Mouse (Mus musculus) macrophage (primary cell): Measurements from ENCODE around the gene Asrgl1. TPM values are rescaled to one million over a fixed set of nuclear protein-coding genes. Genes with fewer than 3 reads are reported as not detected.
"Not testable (repeated sequence)": the region's sequence is repeated elsewhere in the genome, so short reads cannot be mapped to it uniquely, and the experiment has no call there.

Experiments
- H3K27ac ChIP-seq: fragments of 350-480 bp; formaldehyde crosslinking; 2 replicates; pipeline ENCODE4 v1.9.0; 2021
- H3K36me3 ChIP-seq: fragments of 350-480 bp; formaldehyde crosslinking; 2 replicates; pipeline ENCODE4 v1.9.0; 2021; ENCODE audit errors: inconsistent target
- H3K4me3 ChIP-seq: fragments of 350-480 bp; formaldehyde crosslinking; 2 replicates; pipeline ENCODE4 v1.9.0; 2021; ENCODE audit errors: inconsistent target
- H3K79me2 ChIP-seq: fragments of 350-480 bp; formaldehyde crosslinking; 2 replicates; pipeline ENCODE4 v1.9.0; 2021; ENCODE audit errors: inconsistent target
- WGBS: methylation state at CpG from one replicate; pipeline ENCODE4 v1.1.7; 2026; ENCODE audit warnings: inconsistent platforms; ENCODE audit not compliant: missing documents; 5-methylcytosine and 5-hydroxymethylcytosine counted together
- polyA plus RNA-seq: library from polyadenylated mRNA; stranded (reverse); fragments of 250-400 nt; gene quantifications from 3 replicates; pipeline ENCODE4 v1.2.4, GENCODE M21; 2018; ENCODE audit warnings: inconsistent platforms
- total RNA-seq, 78 experiments: library from RNA; depleted of rRNA; stranded (reverse); fragments of 250-400 nt; gene quantifications; 1 replicate in 9 of 78; 2 replicates in 24 of 78; 3 replicates in 43 of 78; 4 replicates in 2 of 78; pipeline ENCODE4 v1.2.4; 2018; ENCODE audit warnings: inconsistent platforms in 56 of 78

The Asrgl1 gene
- total RNA-seq (2018; cell fraction: chromatin; rRNA removed): 1 to 10 TPM in 8 of 26 experiments, under 1 TPM in 8, not detected in 10; 0.26 to 9.3 (median 1.3) TPM
- 1 to 10 TPM in 19 of 26 experiments, under 1 TPM in 7; 0.54 to 2.8 (median 1.3) TPM for total RNA-seq (2018; cell fraction: cytosol; rRNA removed)
- total RNA-seq (2018; cell fraction: nucleus; rRNA removed): 1 to 10 TPM in 11 of 26 experiments, under 1 TPM in 14, not detected in 1; 0.14 to 7.3 (median 0.85) TPM
- polyA plus RNA-seq: 1.3 to 2.5 TPM (median 2.1 TPM) in 3 replicates

DNA sequence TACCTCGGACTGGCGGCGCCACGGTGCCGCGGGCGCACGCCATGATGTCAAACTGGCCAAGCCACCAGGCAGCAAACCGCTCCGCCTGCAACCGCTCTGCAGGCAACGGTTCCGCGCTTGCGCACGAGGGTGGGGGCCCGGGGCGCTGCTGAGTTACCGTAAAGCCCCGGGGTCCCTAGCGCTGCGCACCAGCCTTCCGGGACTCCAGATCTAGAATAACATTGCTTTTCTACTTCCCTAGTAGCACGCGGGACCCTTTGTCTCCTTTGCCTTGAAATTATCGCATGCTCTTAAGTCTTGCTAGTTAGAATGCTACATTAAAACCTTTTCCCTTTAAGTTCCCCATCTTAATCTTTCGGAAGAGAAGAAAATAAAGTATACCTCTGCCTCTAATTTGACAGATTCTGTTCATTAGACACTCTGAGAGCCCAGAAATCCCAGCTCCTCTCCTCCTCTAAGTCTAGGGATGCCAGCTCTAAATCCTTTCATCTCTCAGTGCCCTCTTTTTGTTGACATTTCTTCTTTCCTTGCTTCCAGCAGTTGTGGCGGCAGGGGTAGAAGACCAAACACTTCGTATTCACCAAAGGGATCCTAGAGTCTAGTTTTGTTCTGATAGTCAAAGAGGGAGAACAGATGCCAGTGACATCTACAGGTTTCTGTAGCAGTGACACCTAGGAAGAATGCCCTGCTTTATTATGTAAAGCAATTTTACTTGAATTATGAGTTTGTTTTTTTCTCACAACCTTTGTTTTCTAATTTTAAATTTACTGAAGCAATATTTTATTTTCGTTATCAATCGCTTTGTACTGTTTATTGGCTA lies at the start of gene Asrgl1:
Asrgl1 (minus strand) TSS at position 125 of the 820 bp plus-strand sequence.
- H3K36me3 ChIP-seq: no peaks in the 10 kb centered on the region
- no peaks in the 10 kb centered on the region for H3K79me2 ChIP-seq
- peak within 1 kb of the TSS; percentile 85 for H3K4me3 ChIP-seq
- WGBS: 16% methylated on average over 23 of the region's 31 CpGs
- H3K27ac ChIP-seq: peak within 1 kb of the TSS; percentile 31

DNA sequence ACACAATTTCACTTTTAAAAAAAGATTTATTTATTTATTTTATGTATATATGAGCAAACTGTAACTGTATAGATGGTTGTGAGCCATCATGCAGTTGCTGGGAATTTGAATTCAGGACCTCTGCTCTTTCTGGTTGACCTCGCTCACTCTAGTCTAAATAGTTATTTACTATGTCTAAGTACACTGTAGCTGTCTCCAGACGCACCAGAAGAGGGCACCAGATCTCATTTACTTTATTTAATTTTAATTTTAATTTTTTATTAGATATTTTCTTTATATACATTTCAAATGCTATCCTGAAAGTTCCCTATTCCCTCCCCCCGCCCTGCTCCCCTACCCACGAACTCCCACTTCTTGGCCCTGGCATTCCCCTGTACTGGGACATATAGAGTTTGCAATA lies 10.8 kb upstream of the Asrgl1 start:
- H3K27ac ChIP-seq: no peak overlapping the region
- H3K4me3 ChIP-seq: no peak overlapping the region
- 83% methylated on average over 4 of the region's 4 CpGs for WGBS
- H3K79me2 ChIP-seq: no peaks in the 10 kb centered on the region
- H3K36me3 ChIP-seq: no peaks in the 10 kb centered on the region

DNA sequence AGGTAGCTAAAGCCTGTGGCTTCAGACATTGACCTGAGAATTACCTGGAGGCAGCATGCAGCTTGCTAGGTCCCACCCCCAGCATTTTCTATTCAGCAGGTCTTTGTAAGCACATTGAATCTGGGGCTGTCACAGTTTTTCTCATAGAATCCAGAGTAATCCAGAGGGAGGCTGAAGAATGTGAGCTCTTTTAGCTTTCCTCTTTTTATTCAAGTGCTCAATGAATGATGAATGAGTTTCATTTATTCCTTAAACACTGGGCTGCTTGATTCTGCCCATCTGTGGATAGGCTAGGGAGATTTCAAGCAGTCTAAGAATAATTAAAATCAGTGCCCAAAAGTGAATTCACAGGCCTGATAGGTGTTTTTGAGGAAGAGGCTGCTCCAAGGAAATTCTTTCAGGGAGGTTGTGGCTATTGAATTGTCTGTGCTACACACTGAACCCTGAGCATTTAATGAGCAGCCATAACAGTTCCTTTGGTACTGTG lies 8.2 kb upstream of the Asrgl1 start:
- no peaks in the 10 kb centered on the region for H3K79me2 ChIP-seq
- H3K27ac ChIP-seq: no peak overlapping the region
- H3K4me3 ChIP-seq: no peak overlapping the region
- no peaks in the 10 kb centered on the region for H3K36me3 ChIP-seq

DNA sequence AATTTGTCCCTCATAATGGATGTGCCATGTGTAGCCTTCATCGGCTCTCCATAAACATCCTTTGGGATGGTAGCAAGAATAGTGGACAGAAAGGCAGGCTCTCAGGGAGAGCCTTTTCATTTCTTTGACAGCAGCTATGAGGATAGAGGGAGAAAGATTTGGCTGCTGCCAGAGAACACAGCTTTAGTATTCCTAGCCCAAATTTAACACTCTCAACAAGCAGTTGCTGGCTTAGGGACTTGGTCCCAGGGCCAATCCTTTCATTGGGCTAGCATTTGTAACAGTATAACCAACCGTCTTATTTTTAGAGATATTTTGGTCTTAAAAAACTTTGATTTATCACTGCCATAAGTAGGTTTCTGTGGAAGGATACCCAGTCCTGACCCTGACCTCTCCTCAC lies 7.8 kb upstream of the Asrgl1 start:
- H3K27ac ChIP-seq: no peak overlapping the region
- WGBS: 92% methylated on average over 2 of the region's 2 CpGs
- no peak overlapping the region for H3K4me3 ChIP-seq
- no peaks in the 10 kb centered on the region for H3K36me3 ChIP-seq
- no peaks in the 10 kb centered on the region for H3K79me2 ChIP-seq

DNA sequence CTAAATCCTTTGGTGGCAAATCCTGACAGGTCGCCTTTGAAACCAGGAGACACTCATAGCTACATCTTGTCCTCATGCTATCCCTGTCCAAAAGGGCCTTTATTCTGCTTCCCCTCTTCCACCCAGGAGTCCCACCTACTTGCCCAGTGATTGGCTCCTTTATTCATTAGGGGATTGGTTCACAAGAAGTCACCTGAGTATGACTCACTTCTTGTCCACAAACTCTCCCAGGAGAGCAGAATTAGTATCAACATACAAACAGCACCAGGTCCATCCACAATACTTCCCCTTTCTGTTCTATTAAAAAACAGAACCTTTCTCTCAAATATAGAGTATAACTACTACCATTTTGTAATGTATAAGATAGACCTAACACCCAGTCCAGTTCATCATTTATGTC lies 4.9 kb upstream of the Asrgl1 start:
- not testable (repeated sequence) for H3K4me3 ChIP-seq, H3K27ac ChIP-seq, H3K79me2 ChIP-seq, H3K36me3 ChIP-seq
- 92% methylated on average over 1 of the region's 1 CpGs for whole genome bisulfite sequencing

DNA sequence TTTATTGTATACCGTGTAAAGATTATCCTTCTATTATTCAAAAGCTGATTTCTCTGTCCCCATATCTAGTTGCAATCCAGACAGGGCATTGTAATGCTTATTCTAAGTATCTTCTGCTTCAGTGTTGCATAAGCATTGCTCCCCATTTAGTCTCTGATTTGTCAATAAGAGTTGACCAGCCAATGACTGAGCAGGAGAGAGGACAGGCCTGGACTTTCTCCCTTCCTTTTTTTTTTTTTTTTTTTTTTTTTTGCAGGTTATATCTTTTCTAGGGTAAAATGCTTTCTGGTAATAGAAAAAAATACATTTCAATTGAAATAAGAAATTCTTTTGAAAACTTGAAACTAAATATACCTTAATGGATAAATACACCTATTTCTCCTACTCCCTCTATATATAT lies 1.7 kb upstream of the Asrgl1 start:
- H3K36me3 ChIP-seq: no peaks in the 10 kb centered on the region
- no peaks in the 10 kb centered on the region for H3K79me2 ChIP-seq
- no peak overlapping the region for H3K4me3 ChIP-seq
- no peak overlapping the region for H3K27ac ChIP-seq
- WGBS: 100% methylated on average over 1 of the region's 1 CpGs

DNA sequence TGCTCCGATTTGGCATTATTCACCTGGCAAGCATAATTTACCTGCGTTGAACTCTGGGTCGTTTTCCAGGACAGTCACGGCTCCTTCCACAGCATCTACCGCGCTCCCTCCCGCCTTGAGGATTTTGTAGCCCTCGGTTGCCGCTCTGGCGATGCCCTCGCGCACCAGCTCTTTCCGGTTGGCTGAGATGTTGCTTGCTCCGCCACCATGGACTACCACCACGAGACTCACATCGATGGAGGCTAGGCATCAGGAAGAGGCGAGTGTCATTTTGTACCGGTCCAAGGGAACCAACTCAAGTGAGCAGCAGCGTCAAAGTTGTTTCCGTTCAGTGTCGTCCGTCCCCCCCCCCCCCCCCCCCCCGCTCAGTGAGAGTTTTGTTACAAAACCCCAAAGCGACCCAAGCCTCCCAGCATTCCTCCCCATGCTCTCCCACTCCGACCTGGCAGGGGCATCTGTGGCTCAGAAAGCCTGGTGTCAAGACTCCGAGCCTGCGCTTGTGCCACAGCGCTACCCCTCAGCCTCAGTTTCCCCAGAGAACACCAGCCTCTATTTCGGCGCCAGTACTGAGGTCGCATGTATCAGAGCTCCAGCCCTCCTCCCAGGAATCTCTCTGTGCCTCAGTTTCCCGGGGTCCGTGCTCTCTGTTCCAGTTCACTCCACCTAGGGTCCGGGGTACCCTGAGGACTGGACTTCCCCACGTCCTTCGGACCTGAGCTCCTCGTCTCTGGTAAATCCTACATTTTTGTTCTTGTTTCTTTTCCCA lies 507 bp downstream of the Asrgl1 start:
- Histone ChIP-seq H3K27ac (peak overlapping the region; percentile 31), H3K79me2 (no peaks in the 10 kb centered on the region), H3K4me3 (peak overlapping the region; percentile 85), H3K36me3 (no peaks in the 10 kb centered on the region)
- 4% methylated on average over 29 of the region's 37 CpGs for WGBS

DNA sequence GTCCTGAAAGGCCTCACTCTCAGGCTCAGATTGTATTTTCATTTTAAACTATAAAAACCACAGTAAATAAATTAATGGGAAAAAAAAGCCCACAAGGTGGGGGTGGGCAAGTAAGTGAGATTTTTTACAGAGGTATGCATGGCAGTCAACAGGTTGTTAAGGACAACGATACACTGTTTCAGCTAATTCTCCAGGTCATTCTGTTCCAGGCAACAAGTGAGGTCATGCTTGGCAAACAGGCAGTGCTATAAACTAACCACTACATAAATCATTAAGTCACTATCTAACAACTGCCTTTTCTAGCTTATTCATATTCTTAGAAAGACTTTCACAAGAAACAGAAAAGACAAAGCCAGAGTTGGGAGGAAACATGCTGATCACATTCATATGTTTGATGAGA lies 5.4 kb downstream of the Asrgl1 start:
- WGBS: 91% methylated on average over 1 of the region's 1 CpGs
- no peaks in the 10 kb centered on the region for H3K36me3 ChIP-seq

DNA sequence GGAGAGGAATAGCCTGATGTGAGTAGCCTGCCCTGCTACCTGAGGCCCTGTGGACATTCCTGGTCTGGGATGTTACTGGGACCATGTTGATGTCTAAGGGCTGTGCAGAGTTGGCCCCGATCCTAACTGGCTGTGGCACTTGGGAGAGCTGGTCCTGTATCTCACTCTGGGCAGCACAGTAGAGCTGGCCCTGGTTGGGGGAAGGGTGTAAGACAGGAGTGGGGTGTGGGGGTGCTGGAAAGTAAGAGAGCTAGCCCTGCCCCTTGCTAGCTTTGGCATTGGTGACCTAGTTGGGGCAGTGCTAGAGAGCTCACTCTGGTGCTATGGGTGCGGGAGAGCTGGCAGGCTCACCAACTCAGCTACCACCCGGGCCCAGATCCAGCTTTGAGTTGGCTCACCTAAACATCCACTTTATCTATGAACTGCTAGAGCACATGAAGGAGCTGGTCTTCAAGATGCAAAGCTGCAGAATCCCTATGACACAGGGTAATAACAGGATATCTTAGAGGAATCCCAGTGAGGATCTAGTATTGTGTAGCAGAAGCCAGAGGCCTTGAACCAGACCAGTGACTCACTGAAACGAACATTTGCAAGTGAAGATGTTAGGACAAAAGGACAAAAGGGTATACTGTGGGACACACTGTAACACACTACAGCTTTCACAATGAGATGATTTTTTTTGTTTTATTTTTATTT lies 6.8 kb downstream of the Asrgl1 start:
- WGBS: 91% methylated on average over 4 of the region's 4 CpGs
- H3K36me3 ChIP-seq: no peaks in the 10 kb centered on the region
- no peak overlapping the region for H3K4me3 ChIP-seq
- H3K79me2 ChIP-seq: no peaks in the 10 kb centered on the region
- no peak overlapping the region for H3K27ac ChIP-seq

More for the DNA sequence above, 5.4 kb downstream of the Asrgl1 start:
- no peaks in the 10 kb centered on the region for H3K79me2 ChIP-seq
- no peak overlapping the region for H3K4me3 ChIP-seq
- no peak overlapping the region for H3K27ac ChIP-seq

DNA sequence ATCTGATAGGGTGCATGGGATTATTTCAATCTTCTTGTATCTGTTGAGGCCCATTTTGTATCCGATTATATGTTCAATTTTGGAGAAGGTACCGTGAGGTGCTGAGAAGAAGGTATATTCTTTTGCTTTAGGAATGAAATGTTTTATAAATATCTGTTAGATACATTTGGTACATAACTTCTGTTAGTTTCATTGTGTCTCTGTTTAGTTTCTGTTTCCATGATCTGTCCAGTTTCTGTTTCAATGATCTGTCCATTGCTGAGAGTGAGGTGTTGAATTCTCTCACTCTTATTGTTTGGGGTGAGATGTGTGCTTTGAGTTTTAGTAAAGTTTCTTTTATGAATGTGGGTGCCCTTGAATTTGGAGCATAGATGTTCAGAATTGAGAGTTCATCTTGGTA lies 11.4 kb downstream of the Asrgl1 start:
- not testable (repeated sequence) for H3K79me2 ChIP-seq, H3K36me3 ChIP-seq, H3K4me3 ChIP-seq, H3K27ac ChIP-seq
- 96% methylated on average over 2 of the region's 2 CpGs for WGBS

DNA sequence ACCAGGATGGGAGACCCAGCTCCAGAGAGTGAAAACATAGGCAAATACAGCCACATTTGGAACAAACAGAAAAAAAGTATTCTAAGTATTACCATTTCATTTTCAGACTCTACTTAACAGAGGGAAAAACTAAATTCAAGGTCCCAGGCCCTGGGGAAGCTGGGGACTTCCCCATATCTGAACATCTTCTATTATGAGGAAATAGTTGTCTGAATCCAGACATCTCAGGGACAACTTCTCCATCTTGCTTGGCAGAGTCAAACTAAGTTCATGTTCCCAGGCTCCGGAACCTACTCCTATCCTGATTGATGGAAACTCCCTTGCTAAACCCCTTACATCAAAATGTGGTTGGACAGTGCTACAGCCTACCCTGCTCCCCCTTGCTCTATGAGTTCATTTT lies 13.0 kb downstream of the Asrgl1 start:
- H3K4me3 ChIP-seq: no peak overlapping the region
- H3K79me2 ChIP-seq: no peaks in the 10 kb centered on the region
- H3K36me3 ChIP-seq: no peaks in the 10 kb centered on the region
- H3K27ac ChIP-seq: no peak overlapping the region
- WGBS: 50% methylated on average over 1 of the region's 1 CpGs

DNA sequence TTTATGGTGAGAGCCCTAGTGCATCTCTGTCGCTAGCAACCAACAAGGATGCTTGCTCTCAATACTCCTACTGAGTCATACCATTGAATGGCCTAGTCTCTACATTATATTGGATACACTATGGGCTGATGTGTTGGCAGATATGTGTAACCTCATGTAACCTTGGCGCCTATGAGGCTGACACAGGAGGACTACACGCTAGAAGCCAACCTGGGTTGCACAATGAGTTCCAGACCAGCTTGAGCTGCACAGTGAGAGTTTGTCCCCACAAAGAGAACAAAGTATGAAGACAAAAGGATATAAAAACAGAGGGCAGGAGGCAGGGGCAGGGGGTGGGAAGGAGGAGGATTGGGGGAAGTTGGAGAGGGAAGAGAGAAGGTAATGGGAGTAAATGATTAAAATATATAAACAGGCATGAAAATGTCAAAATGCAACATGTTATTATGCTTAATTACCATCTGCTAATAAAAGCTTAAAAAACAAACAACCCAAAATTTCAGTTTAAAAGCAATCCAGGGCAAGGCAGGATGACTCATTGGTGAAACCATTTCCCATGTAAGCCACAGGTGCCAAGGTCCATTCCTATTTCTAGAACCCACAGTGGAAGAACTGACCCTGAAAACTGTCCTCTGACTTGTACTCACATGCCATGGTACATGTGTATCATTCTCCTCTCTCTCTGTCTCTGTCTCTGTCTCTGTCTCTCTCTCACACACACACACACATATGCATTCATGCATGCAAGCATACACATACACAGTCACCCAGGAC lies 15.6 kb downstream of the Asrgl1 start:
- no peaks in the 10 kb centered on the region for H3K79me2 ChIP-seq
- H3K27ac ChIP-seq: no peak overlapping the region
- H3K4me3 ChIP-seq: no peak overlapping the region
- whole genome bisulfite sequencing: 90% methylated on average over 3 of the region's 3 CpGs
- no peaks in the 10 kb centered on the region for H3K36me3 ChIP-seq

DNA sequence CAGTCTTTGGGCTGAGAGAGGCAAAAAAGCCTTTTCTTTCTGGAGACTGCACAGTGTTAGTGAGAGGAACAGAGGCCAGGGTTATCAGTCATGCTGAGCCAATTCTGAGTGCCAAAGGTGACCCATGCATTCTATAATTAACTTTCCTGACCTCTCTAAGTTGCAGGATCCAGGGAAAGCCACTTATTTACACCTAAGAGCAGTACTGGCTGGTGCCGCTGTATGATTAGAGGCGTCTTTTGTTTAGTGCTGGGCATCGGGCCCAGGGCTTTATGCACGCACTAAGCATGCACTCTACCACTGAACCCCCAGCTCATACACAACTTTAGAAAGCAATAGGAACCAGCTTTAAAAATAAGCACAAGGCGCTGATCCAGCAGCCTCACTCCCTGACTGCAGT lies 18.2 kb downstream of the Asrgl1 start:
- no peaks in the 10 kb centered on the region for H3K79me2 ChIP-seq
- H3K27ac ChIP-seq: no peak overlapping the region
- no peak overlapping the region for H3K4me3 ChIP-seq
- WGBS: 99% methylated on average over 5 of the region's 5 CpGs
- H3K36me3 ChIP-seq: no peaks in the 10 kb centered on the region

DNA sequence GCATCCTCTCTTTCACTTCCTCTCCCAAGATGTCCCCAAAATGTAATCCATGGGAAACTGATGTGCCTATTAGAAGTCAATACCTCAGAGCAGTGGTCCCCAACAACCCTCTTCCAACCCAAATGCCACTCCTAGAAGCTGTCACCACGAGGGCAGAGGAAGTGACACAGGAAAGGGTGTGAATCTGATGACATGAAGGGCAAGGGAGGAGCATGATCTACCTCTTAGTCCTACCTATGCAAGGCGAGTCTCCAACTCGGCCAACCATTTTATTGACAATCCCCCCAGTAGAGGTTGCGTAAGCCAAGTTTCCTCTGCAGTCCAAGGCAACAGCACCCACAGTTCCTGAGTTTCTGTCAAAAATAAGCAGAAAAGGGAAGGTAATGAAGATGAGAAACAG lies 19.2 kb downstream of the Asrgl1 start:
- WGBS: 29% methylated on average over 4 of the region's 4 CpGs
- no peaks in the 10 kb centered on the region for H3K36me3 ChIP-seq
- H3K79me2 ChIP-seq: no peaks in the 10 kb centered on the region
- no peak overlapping the region for H3K27ac ChIP-seq
- H3K4me3 ChIP-seq: no peak overlapping the region
